Mouse (Mus musculus): ENCODE measurements around the gene Gm19345.

GRCm38 (mm10) chr7:19865246-19866036, 13.6 kb downstream of the Gm19345 start:
- no peak for TF ChIP-seq CTCF (IDR thresholded peaks at IDR 0.05; ENCODE audit: low read depth, low read length)
- TF ChIP-seq POLR2A (IDR thresholded peaks at IDR 0.05; ENCODE audit: extremely low read depth, insufficient read depth, low read length): no peak

Data from liver, adult 2 months (tissue).